Mouse (Mus musculus) thymus, adult 2 months (tissue): ENCODE measurements at regions not wholly inside any gene's neighbourhood (a gene's known extent, or its start where the extent isn't known, plus 50 kb on each side); places are given as distances from the start of the nearest gene placed in this dataset.

Experiments used
- CTCF ChIP-seq: fragments of 200-500 bp; IDR thresholded peaks from 2 replicates; pipeline ENCODE4 v1.5.1; 2012; ENCODE audit warnings: mild to moderate bottlenecking, control low read depth, low read length, moderate library complexity, borderline replicate concordance; ENCODE audit not compliant: control insufficient read depth, poor library complexity, insufficient read depth; ENCODE audit errors: extremely low read depth
- POLR2A ChIP-seq: fragments of 200-500 bp; IDR thresholded peaks from 2 replicates; pipeline ENCODE4 v1.6.1; 2012; ENCODE audit warnings: mild to moderate bottlenecking, low read length, control low read depth, moderate library complexity; ENCODE audit not compliant: control insufficient read depth, poor library complexity, insufficient read depth; ENCODE audit errors: extremely low read depth

GRCm38 (mm10) chr5:106162981-106163653, 286.8 kb downstream of the Zfp326 start:
- TF ChIP-seq POLR2A, result no peak
- no peak for TF ChIP-seq CTCF
